Mouse (Mus musculus) embryonic facial prominence, embryonic 12.5 days (tissue): ENCODE measurements at regions not wholly inside any gene's neighbourhood (a gene's known extent, or its start where the extent isn't known, plus 50 kb on each side); places are given as distances from the start of the nearest gene placed in this dataset.

Experiments used
- ATAC-seq: fragments of 200-750 bp; cut with Nextera tagmentation; 2 replicates; pipeline ENCODE4 v1.8.0; 2017; ENCODE audit not compliant: insufficient number of reproducible peaks, insufficient read depth, low FRiP score, low TSS enrichment
- H3K27ac ChIP-seq: fragments of 300-500 bp; sonication (generic); 2 replicates; pipeline ENCODE4 v1.5.1; 2016; ENCODE audit warnings: mild to moderate bottlenecking
- H3K27me3 ChIP-seq: fragments of 300-500 bp; sonication (generic); 2 replicates; pipeline ENCODE4 v1.6.1; 2016; ENCODE audit warnings: mild to moderate bottlenecking, moderate library complexity
- H3K36me3 ChIP-seq: fragments of 300-500 bp; sonication (generic); 2 replicates; pipeline ENCODE4 v1.6.1; 2016; ENCODE audit warnings: mild to moderate bottlenecking
- H3K4me1 ChIP-seq: fragments of 300-500 bp; sonication (generic); 2 replicates; pipeline ENCODE4 v1.6.1; 2016
- H3K4me2 ChIP-seq: fragments of 300-500 bp; sonication (generic); replicated peaks from 2 replicates; pipeline ENCODE4 v1.6.1; 2016; ENCODE audit warnings: mild to moderate bottlenecking, moderate library complexity
- H3K4me3 ChIP-seq: fragments of 300-500 bp; sonication (generic); 2 replicates; pipeline ENCODE4 v1.5.1; 2016; ENCODE audit warnings: mild to moderate bottlenecking
- H3K9ac ChIP-seq: fragments of 300-500 bp; sonication (generic); 2 replicates; pipeline ENCODE4 v1.6.1; 2016; ENCODE audit warnings: mild to moderate bottlenecking, moderate library complexity
- H3K9me3 ChIP-seq: fragments of 300-500 bp; sonication (generic); 2 replicates; pipeline ENCODE4 v1.6.1; 2016; ENCODE audit warnings: mild to moderate bottlenecking, moderate library complexity
- WGBS: fragments of 180-500 bp; shearing (Covaris S2); methylation state at CpG from one replicate; pipeline ENCODE4 v1.1.7; 2016; 5-methylcytosine and 5-hydroxymethylcytosine counted together

DNA sequence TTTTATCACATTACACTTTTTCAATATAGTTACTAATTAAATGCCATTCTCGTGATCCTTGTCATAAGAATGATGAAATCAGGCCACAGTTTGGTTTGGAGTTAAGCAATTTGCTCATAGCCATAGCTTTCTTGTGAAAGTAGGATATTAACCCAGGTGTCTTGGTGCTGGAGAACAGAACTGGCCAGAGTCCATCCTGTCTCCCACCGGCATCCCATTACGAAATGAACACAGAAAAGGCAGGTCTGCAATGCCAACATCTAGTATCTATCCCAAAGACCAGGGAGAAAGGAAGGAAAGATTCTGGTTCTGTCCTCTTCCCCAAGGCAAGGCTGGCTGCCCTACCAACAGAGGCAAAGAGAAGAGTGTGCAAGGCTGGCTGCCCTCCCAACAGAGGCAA lies 61.6 kb upstream of the Avpr1a start:
- Histone ChIP-seq H3K4me3 (no peak overlapping the region), H3K9ac (no peak overlapping the region), H3K4me1 (no peaks in the 10 kb centered on the region), H3K36me3 (no peaks in the 10 kb centered on the region), H3K27me3 (no peaks in the 10 kb centered on the region), H3K9me3 (no peaks in the 10 kb centered on the region), H3K27ac (no peak overlapping the region), H3K4me2 (no peak overlapping the region)
- 90% methylated on average over 3 of the region's 3 CpGs for WGBS
- no peak for ATAC-seq

DNA sequence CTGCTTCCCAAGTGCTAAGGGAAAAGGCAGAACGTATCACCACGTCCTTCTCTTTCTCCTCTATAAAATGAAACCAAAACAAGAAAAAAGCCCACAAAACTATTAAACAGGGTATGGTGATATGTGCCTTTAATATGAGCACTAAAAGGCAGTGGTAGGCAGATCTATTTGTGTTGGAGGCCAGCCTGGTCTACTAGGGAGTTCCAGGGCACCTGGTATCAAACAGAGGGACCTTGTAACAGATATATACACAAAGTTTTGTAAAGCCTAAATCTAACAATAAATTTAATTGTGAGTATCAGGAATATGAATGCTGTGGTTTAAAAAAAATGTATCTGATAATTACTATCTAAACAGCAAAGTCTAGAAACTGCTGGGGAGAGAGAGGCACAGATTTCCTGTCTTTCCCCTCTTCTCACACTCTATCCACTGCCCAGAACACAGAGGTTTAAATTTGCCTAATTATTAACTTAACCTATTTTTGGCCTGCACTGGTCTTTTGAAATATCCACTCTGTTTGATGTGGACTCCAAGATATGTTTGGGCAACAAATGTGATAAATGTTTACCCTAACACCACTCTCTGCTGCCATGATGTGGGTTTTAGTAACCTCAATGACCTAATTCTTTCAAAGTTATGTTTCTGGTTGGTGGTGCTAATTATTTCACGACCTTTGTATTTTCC lies 68.5 kb upstream of the Avpr1a start:
- no peaks in the 10 kb centered on the region for H3K27me3 ChIP-seq
- H3K4me1 ChIP-seq = no peaks in the 10 kb centered on the region
- no peak overlapping the region for H3K9ac ChIP-seq
- ATAC-seq = no peak
- no peaks in the 10 kb centered on the region for H3K36me3 ChIP-seq
- no peak overlapping the region for H3K4me2 ChIP-seq
- H3K4me3 ChIP-seq = no peak overlapping the region
- H3K9me3 ChIP-seq = no peaks in the 10 kb centered on the region
- no peak overlapping the region for H3K27ac ChIP-seq
- 81% methylated on average over 3 of the region's 3 CpGs for WGBS

DNA sequence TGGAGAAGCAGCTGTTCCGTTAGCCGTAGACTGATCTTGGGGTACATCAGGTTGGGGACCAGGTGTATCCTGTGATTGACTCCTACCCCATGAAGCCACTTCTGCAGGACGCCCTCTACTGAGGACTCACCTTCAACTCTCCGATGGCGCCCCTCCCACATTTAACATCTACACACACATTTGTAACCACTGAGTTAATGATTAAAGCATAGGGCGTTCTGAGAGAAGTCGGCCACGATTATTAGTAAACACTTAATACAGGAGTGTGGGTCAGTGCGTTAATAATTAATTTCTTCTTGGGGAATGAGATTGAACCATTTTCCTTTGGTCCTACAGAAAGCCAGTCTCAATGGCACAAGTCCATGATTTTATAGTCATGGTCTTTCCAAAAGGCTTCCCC lies 105.0 kb upstream of the Avpr1a start:
- H3K9me3 ChIP-seq = no peaks in the 10 kb centered on the region
- no peaks in the 10 kb centered on the region for H3K4me1 ChIP-seq
- no peak overlapping the region for H3K4me3 ChIP-seq
- no peak for ATAC-seq
- no peak overlapping the region for H3K27ac ChIP-seq
- H3K36me3 ChIP-seq = no peaks in the 10 kb centered on the region
- 89% methylated on average over 9 of the region's 9 CpGs for WGBS
- no peak overlapping the region for H3K9ac ChIP-seq
- no peak overlapping the region for H3K4me2 ChIP-seq
- H3K27me3 ChIP-seq = no peaks in the 10 kb centered on the region

DNA sequence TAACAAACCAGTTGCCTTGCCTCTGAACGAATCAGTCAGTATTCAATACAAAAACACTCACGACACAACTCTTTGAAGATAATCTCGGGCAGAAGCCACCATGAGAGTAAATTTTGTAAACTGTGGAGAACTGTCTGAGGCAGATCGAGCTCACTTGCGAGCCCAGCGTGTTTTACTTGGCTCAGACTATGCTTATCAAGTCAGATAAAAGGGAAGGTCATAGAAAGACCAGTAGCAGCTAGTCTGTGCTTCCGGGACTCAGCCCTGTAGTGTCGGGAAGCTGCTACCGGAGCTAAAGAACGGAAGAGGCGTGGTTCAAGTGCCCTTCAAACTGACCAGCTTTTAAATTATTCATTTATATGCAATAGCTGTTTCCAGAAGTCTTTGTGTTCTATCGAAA lies 105.9 kb upstream of the Avpr1a start:
- H3K36me3 ChIP-seq = no peaks in the 10 kb centered on the region
- WGBS = 88% methylated on average over 12 of the region's 12 CpGs
- no peak overlapping the region for H3K4me2 ChIP-seq
- no peak overlapping the region for H3K27ac ChIP-seq
- ATAC-seq = no peak
- H3K9me3 ChIP-seq = no peaks in the 10 kb centered on the region
- no peak overlapping the region for H3K9ac ChIP-seq
- no peaks in the 10 kb centered on the region for H3K4me1 ChIP-seq
- H3K4me3 ChIP-seq = no peak overlapping the region
- no peaks in the 10 kb centered on the region for H3K27me3 ChIP-seq

DNA sequence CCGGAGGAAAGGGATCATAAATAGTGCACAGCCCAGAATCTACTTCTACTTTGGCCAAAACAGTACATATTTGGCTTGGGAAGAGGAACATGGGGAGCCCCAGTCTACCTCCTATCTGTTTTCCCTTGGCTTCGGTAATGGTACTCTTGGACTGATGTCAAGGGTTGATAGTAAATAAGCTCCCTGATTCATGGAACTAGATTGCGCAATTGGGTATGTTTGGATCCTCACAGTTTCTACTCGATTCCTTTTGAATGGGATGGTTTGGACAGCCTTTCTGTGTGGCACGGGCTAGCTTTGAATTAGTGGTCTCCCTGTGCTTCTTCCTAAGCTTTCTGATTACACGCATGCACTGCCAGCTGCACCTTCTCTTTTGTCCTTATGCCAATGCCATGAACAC lies 121.4 kb upstream of the Avpr1a start:
- no peaks in the 10 kb centered on the region for H3K9me3 ChIP-seq
- no peaks in the 10 kb centered on the region for H3K36me3 ChIP-seq
- no peak overlapping the region for H3K4me3 ChIP-seq
- no peaks in the 10 kb centered on the region for H3K4me1 ChIP-seq
- no peak for ATAC-seq
- WGBS = 91% methylated on average over 6 of the region's 6 CpGs
- no peak overlapping the region for H3K9ac ChIP-seq
- H3K27me3 ChIP-seq = no peaks in the 10 kb centered on the region
- no peak overlapping the region for H3K27ac ChIP-seq
- no peak overlapping the region for H3K4me2 ChIP-seq

DNA sequence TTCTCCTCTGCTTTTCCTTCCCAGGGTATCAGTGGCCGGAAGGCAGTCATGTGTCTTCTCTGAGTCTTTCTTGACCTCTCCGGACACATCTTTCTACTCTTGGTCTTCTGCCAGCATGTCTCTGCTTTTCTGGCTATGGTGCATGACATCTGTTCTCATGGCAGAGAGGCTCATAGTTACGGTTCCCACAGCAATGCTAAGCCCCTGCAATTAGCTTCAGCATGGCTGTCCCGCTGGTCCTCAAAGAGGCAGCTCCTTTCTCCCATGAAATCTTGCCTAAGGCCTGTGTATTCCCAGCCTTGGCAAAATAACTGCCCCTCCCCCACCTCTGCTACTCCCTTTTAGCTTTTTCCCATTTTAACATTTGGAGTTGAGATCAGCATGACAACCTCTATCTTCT lies 129.4 kb upstream of the Avpr1a start:
- no peak for ATAC-seq
- Histone ChIP-seq H3K4me1 (no peaks in the 10 kb centered on the region), H3K4me3 (no peak overlapping the region), H3K9ac (no peak overlapping the region), H3K27me3 (no peaks in the 10 kb centered on the region), H3K27ac (no peak overlapping the region), H3K9me3 (no peaks in the 10 kb centered on the region), H3K4me2 (no peak overlapping the region), H3K36me3 (no peaks in the 10 kb centered on the region)
- 64% methylated on average over 4 of the region's 4 CpGs for WGBS

DNA sequence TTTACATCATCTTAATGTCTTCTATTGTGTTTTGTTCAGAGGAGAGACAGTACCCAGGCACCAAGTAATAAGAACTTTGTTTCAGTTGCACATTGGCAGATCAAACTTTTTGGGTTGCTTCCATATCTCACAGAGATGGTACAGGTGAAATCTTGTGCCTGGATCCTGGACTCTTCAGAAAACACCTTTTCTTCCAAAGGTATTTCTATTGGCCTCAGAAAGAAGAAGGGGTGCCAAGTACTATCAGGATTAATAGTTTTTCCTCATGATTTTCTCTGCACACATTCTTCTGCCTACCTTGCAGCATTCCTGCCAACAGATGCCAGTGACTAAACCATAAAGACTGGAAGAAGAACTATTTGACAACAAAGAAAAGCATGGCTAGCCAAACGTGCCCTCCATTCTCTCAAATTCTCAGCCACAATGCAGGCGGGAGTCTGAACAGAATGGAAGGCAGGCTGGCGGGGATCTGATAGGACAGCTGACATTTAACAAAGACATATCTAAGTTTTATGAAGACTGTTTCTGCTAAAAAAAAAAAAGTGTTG lies 137.6 kb upstream of the Avpr1a start:
- H3K9ac ChIP-seq = no peak overlapping the region
- ATAC-seq = no peak
- H3K4me2 ChIP-seq = no peak overlapping the region
- H3K27ac ChIP-seq = no peak overlapping the region
- H3K36me3 ChIP-seq = no peaks in the 10 kb centered on the region
- no peaks in the 10 kb centered on the region for H3K4me1 ChIP-seq
- WGBS = 86% methylated on average over 3 of the region's 3 CpGs
- no peaks in the 10 kb centered on the region for H3K27me3 ChIP-seq
- no peaks in the 10 kb centered on the region for H3K9me3 ChIP-seq
- H3K4me3 ChIP-seq = no peak overlapping the region

DNA sequence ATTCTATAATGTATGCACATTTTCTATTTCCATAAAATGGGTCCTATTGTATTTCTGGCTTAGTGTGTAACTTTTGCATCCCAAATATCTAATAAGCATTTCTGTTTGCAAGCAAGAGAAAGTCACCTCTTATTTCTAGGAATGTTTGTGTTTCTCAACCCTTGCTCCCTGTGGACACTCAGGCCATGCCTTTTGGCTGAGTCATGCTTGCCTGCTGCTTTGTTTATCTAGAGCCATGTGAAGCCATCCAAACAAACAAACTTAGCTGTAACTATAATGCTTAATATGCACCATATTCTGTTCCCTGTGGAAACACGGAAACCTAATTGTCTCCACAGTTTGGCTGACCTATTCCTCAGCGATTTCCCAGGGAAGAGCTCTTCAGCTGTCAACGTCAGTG lies 139.6 kb upstream of the Avpr1a start:
- 72% methylated on average over 3 of the region's 3 CpGs for WGBS
- Histone ChIP-seq H3K4me2 (no peak overlapping the region), H3K9ac (no peak overlapping the region), H3K4me3 (no peak overlapping the region), H3K36me3 (no peaks in the 10 kb centered on the region), H3K27me3 (no peaks in the 10 kb centered on the region), H3K27ac (no peak overlapping the region), H3K4me1 (no peaks in the 10 kb centered on the region), H3K9me3 (no peaks in the 10 kb centered on the region)
- ATAC-seq = no peak

DNA sequence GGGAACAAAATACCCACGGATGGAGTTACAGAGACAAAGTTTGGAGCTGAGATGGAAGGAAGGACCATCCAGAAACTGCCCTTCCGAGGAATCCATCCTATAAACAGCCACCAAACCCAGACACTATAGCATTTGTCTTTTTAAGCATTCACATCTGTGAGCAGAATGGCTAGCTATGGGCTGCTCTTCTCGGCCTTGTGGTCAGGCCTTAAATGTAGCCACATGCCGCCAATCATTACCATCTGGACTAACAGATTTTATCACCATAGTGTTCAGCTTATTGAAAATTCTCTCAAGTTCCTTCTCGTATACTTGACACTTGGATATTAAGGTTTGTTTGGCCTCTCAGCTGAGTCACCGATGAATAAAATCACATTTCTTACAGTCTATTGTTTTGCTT lies 146.0 kb upstream of the Avpr1a start:
- no peaks in the 10 kb centered on the region; the same call in 1 of the 2 replicates for H3K4me1 ChIP-seq
- no peak overlapping the region for H3K9ac ChIP-seq
- H3K27ac ChIP-seq = peak overlapping the region; percentile 46; the same call in 1 of the 2 replicates
- WGBS = 31% methylated on average over 6 of the region's 6 CpGs
- H3K27me3 ChIP-seq = no peaks in the 10 kb centered on the region
- no peak for ATAC-seq
- H3K4me2 ChIP-seq = no peak overlapping the region
- H3K4me3 ChIP-seq = no peak overlapping the region
- H3K36me3 ChIP-seq = no peaks in the 10 kb centered on the region
- H3K9me3 ChIP-seq = no peaks in the 10 kb centered on the region

DNA sequence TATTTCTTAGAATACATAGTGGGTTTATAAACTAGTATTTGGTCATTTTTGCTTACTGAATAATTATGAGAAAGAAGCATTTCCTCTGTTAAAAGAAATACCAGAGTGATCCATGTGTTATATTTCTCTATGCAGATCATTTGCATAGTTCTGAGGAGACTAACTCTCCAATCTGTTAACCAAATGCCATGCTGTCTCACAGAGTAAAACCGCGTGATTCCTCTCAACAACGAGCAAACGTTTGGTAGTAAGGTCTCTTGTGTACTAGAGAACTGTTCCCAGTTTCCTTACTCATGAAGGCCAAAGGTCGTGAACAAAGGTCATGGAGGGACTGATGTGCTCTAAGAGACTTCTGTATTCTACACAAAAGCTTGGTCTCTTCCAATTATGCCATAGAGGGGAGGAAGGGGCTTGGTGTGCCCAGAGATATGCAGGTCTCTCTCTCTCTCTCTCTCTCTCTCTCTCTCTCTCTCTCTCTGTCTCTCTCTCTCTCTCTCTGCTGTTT lies 152.3 kb upstream of the Avpr1a start:
- no peak overlapping the region for H3K9ac ChIP-seq
- no peaks in the 10 kb centered on the region for H3K4me1 ChIP-seq
- no peak overlapping the region for H3K4me2 ChIP-seq
- H3K9me3 ChIP-seq = no peaks in the 10 kb centered on the region
- H3K4me3 ChIP-seq = no peak overlapping the region
- WGBS = 41% methylated on average over 5 of the region's 5 CpGs
- no peaks in the 10 kb centered on the region for H3K27me3 ChIP-seq
- no peaks in the 10 kb centered on the region for H3K36me3 ChIP-seq
- no peak for ATAC-seq
- no peak overlapping the region for H3K27ac ChIP-seq

DNA sequence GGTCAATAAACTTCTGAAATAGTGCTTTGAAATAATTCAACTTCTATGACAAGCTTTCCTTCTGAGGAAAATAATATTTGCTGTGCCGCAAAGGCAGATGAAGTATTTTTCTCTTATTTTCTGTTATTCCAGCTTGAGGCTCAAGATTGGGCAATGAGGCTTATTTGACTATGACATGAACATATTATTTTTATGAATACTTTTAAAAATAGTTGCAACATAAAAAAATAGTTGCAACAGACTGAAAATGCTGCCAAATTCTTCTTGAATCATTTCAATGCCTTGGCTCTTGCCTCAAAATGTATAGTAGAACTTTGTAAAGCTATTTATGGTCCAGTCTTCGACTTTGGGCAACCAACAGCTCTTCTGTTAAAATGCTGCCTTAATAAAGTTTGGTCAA lies 156.7 kb upstream of the Avpr1a start:
- no peaks in the 10 kb centered on the region for H3K4me1 ChIP-seq
- H3K27me3 ChIP-seq = no peaks in the 10 kb centered on the region
- 86% methylated on average over 2 of the region's 2 CpGs for WGBS
- ATAC-seq = no peak
- no peak overlapping the region for H3K4me3 ChIP-seq
- H3K27ac ChIP-seq = no peak overlapping the region
- no peak overlapping the region for H3K4me2 ChIP-seq
- H3K9ac ChIP-seq = no peak overlapping the region
- H3K36me3 ChIP-seq = no peaks in the 10 kb centered on the region
- no peaks in the 10 kb centered on the region for H3K9me3 ChIP-seq

DNA sequence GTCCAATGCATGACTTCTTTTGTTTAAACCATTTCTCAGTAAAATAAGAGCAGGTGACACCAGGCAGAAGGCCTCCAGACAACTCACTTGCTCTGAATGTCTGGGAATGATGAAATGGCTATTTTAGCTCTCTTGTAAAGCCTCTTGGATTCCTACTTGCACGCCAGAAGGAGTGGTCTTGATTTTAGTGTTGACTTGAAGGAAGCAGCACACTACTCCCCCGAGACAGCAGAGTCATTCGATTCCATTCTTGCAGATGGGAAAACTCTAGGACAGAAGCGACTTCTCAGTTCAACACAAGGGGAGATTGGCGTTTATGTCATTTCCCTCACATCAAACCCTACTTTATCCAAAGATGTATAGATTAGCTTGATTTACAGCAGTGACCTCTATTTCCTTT lies 157.2 kb upstream of the Avpr1a start:
- no peaks in the 10 kb centered on the region for H3K9me3 ChIP-seq
- no peaks in the 10 kb centered on the region for H3K27me3 ChIP-seq
- H3K4me1 ChIP-seq = no peaks in the 10 kb centered on the region
- no peak overlapping the region for H3K4me2 ChIP-seq
- H3K4me3 ChIP-seq = no peak overlapping the region
- no peak overlapping the region for H3K27ac ChIP-seq
- no peak for ATAC-seq
- no peaks in the 10 kb centered on the region for H3K36me3 ChIP-seq
- 58% methylated on average over 5 of the region's 5 CpGs for WGBS
- no peak overlapping the region for H3K9ac ChIP-seq
